Mouse (Mus musculus): ENCODE data around the gene Gdi1.

- TF ChIP-seq EP300 (IDR thresholded peaks at IDR 0.05; ENCODE audit: low read depth) (no peak), CTCF (IDR thresholded peaks at IDR 0.05; ENCODE audit: low read depth) (no peak)
Observed at GRCm38 (mm10) chrX:74273422-74274322, 31.1 kb upstream of the Gdi1 start.
